Mouse (Mus musculus) A20 (cell line): ENCODE measurements around the gene Pdxk.

Experiments used
- DNase-seq: peaks from one replicate; pipeline ENCODE4 v3.0.0-alpha.2; 2011; ENCODE audit warnings: low read depth, low spot score

The Pdxk gene

GRCm38 (mm10) chr10:78458348-78459111, 6.2 kb downstream of the Pdxk start:
- DNase-seq, result no peak

- peak; percentile 72 for DNase-seq
These were observed 7.1 kb downstream of the Pdxk start for GRCm38 (mm10) chr10:78457495-78458347.

GRCm38 (mm10) chr10:78456696-78457095, 8.1 kb downstream of the Pdxk start:
- DNase-seq, result no peak

- no peak for DNase-seq
These were observed 12.1 kb downstream of the Pdxk start for GRCm38 (mm10) chr10:78452641-78453040.

- no peak for DNase-seq
These were observed 14.0 kb downstream of the Pdxk start for GRCm38 (mm10) chr10:78450761-78451160.

- no peak for DNase-seq
These were observed 17.4 kb downstream of the Pdxk start for GRCm38 (mm10) chr10:78447396-78447795.

GRCm38 (mm10) chr10:78446195-78446594, 18.6 kb downstream of the Pdxk start:
- no peak for DNase-seq

GRCm38 (mm10) chr10:78442292-78442691, 22.5 kb downstream of the Pdxk start:
- DNase-seq, result no peak

- no peak for DNase-seq
These were observed 23.2 kb downstream of the Pdxk start for GRCm38 (mm10) chr10:78441606-78442005.

- DNase-seq, result peak; percentile 29
These were observed 24.0 kb downstream of the Pdxk start for GRCm38 (mm10) chr10:78440812-78441211.

- DNase-seq, result no peak
These were observed 24.8 kb downstream of the Pdxk start for GRCm38 (mm10) chr10:78439990-78440389.

GRCm38 (mm10) chr10:78439550-78439949, 25.2 kb downstream of the Pdxk start:
- peak; percentile 50 for DNase-seq

- peak; percentile 69 for DNase-seq
These were observed 26.7 kb downstream of the Pdxk start for GRCm38 (mm10) chr10:78438094-78438493.

- DNase-seq, result no peak
These were observed 31.9 kb downstream of the Pdxk start for GRCm38 (mm10) chr10:78432853-78433252.

- no peak for DNase-seq
These were observed 35.0 kb downstream of the Pdxk start for GRCm38 (mm10) chr10:78429776-78430175.

- no peak for DNase-seq
These were observed 35.6 kb downstream of the Pdxk start for GRCm38 (mm10) chr10:78429180-78429579.

GRCm38 (mm10) chr10:78428070-78428469, 36.7 kb downstream of the Pdxk start:
- DNase-seq, result no peak

GRCm38 (mm10) chr10:78426117-78426735, 38.5 kb downstream of the Pdxk start:
- peak; percentile 37 for DNase-seq

- peak; percentile 89 for DNase-seq
These were observed 39.4 kb downstream of the Pdxk start, which contains the start of gene Cstb for GRCm38 (mm10) chr10:78425181-78426041. Cstb (plus strand) TSS chr10:78425669.

- DNase-seq, result peak; percentile 60
These were observed 42.2 kb downstream of the Pdxk start for GRCm38 (mm10) chr10:78422614-78423013.

GRCm38 (mm10) chr10:78420929-78421328, 43.8 kb downstream of the Pdxk start:
- peak; percentile 75 for DNase-seq
